Mouse (Mus musculus): Measurements from ENCODE around the gene Prkd3. TPM values are rescaled to one million over a fixed set of nuclear protein-coding genes. Genes with fewer than 3 reads are reported as not detected.

The Prkd3 gene
- polyA plus RNA-seq, 1 experiment from 2014 or later, result 44.3 TPM

DNA sequence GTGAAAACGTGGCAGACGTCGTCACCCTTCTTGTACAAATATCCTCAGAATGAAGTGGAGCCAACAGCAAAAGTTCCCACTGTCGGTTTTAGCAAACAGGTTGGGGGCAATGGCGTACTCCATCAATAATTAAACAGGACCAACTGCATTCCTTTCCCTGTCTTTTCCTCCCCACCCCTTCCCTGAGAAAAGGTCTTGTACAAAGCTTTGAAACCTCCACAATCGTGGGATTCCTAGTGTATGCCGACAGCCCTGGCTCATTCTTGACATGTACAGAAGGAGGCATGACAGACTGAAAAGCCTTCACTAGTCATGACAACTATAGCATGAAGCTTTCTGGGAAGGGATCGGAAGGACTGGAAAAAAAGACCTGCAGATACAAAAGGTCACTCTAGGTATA, 67.4 kb downstream of the Prkd3 start:
- WGBS, result 92% methylated on average over 8 of the region's 8 CpGs
- Histone ChIP-seq H3K9me3 (replicated peaks) (no peaks in the 10 kb centered on the region), H3K36me3 (peaks cover 95% of the 10 kb centered on the region), H3K4me1 (no peaks in the 10 kb centered on the region), H3K27ac (replicated peaks) (no peak overlapping the region), H3K27me3 (ENCODE audit: low read depth, poor library complexity, severe bottlenecking) (no peaks in the 10 kb centered on the region), H3K4me3 (no peak overlapping the region)
- no peak for DNase-seq (ENCODE audit: low spot score)

DNA sequence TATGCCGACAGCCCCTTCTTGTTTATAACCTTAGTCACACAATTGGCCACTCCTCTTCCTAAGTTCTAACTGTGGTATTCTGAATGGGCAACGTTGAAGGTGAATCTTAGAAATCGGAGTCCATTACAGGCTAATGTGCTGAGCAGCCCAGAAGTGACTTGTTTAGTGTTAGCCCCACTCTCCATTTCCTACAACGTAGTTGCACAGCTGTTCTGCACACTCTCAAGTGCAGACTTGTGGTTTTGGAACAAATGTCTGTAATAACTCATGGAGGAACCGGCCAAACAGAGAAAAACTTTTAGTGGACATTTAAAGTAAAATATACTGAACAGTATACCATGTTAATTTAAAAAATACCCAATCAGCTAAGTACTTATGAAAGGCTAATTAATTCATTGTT, 68.5 kb downstream of the Prkd3 start:
- Histone ChIP-seq H3K9me3 (replicated peaks) (no peaks in the 10 kb centered on the region), H3K4me3 (no peak overlapping the region), H3K4me1 (no peaks in the 10 kb centered on the region), H3K36me3 (peaks cover 96% of the 10 kb centered on the region), H3K27ac (replicated peaks) (no peak overlapping the region), H3K27me3 (ENCODE audit: low read depth, poor library complexity, severe bottlenecking) (no peaks in the 10 kb centered on the region)
- 97% methylated on average over 5 of the region's 5 CpGs for WGBS
- no peak for DNase-seq (ENCODE audit: low spot score)

DNA sequence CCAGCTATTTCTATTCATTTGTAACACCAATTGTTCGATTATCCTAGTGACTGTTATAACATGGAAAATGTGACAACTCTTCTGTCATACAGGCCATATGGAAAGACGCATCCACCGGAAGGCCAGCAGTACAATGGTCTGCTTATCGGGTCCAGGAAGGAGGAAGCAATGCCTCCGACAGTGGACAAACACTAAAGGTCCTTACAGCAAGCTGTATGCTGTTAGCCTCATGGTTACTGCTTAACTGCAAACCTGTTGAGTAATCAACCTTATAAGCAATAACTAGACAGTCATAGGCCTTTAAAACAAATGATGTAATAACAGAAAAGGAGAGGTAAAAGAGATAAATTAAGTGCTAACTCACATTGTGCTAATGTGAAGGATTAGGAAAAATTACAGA, 69.4 kb downstream of the Prkd3 start:
- 92% methylated on average over 5 of the region's 5 CpGs for WGBS
- Histone ChIP-seq H3K27me3 (ENCODE audit: low read depth, poor library complexity, severe bottlenecking) (no peaks in the 10 kb centered on the region), H3K4me3 (no peak overlapping the region), H3K27ac (replicated peaks) (no peak overlapping the region), H3K4me1 (no peaks in the 10 kb centered on the region), H3K36me3 (peaks cover 96% of the 10 kb centered on the region), H3K9me3 (replicated peaks) (no peaks in the 10 kb centered on the region)
- DNase-seq (ENCODE audit: low spot score), result no peak

GRCm38 (mm10) chr17:78942579-78942978, 78.0 kb downstream of the Prkd3 start:
- no peak for DNase-seq (ENCODE audit: low spot score)
- Histone ChIP-seq H3K4me1 (peaks cover 5% of the 10 kb centered on the region), H3K36me3 (peaks cover 54% of the 10 kb centered on the region), H3K9me3 (replicated peaks) (no peaks in the 10 kb centered on the region), H3K4me3 (no peak overlapping the region), H3K27ac (replicated peaks) (no peak overlapping the region), H3K27me3 (ENCODE audit: low read depth, poor library complexity, severe bottlenecking) (no peaks in the 10 kb centered on the region)
- WGBS, result 52% methylated on average over 11 of the region's 11 CpGs

GRCm38 (mm10) chr17:78938927-78939326, 81.7 kb downstream of the Prkd3 start:
- H3K9me3 ChIP-seq (replicated peaks), result no peaks in the 10 kb centered on the region
- no peak overlapping the region for H3K4me3 ChIP-seq
- H3K27ac ChIP-seq (replicated peaks), result no peak overlapping the region
- H3K27me3 ChIP-seq (ENCODE audit: low read depth, poor library complexity, severe bottlenecking), result no peaks in the 10 kb centered on the region
- DNase-seq (ENCODE audit: low spot score), result no peak
- H3K36me3 ChIP-seq, result peaks cover 47% of the 10 kb centered on the region
- peaks cover 22% of the 10 kb centered on the region for H3K4me1 ChIP-seq
- 96% methylated on average over 4 of the region's 4 CpGs for WGBS

DNA sequence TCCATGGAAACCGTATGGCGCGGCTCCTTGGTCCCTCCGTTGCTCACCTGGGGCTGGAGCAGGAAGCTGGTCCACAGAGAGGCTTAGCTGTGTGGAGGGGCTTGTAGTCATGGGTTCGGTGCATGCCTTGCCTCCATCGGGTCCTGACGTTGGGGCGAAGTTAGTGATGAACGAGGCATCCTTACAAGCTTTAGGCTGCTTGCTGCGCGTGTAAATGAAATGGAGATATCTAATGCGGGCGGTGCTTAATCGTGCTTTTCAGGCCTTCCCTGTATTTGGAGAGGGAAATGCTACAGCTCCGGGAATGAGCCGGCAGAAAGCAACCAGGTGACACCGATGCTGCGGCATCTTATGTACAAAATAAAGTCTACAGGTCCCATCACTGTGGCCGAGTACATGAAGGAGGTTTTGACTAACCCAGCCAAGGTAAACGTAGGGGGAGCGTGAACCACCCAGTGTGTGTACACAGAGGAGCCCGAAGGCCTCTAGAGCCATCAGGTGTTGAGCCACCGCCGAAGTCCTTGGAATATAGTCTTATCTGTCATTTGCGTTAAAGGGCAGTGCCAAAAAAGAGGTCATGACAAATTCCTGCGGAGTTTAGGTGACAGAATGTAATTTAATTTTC, 83.3 kb downstream of the Prkd3 start:
- DNase-seq (ENCODE audit: low spot score), result no peak
- H3K9me3 ChIP-seq (replicated peaks), result no peaks in the 10 kb centered on the region
- H3K27me3 ChIP-seq (ENCODE audit: low read depth, poor library complexity, severe bottlenecking), result no peaks in the 10 kb centered on the region
- peak overlapping the region; percentile 84 for H3K27ac ChIP-seq (replicated peaks)
- peaks cover 23% of the 10 kb centered on the region for H3K4me1 ChIP-seq
- H3K4me3 ChIP-seq, result peak overlapping the region; percentile 86
- WGBS, result 10% methylated on average over 26 of the region's 26 CpGs
- H3K36me3 ChIP-seq, result peaks cover 48% of the 10 kb centered on the region

- DNase-seq (ENCODE audit: low spot score), result peak; percentile 98
- H3K36me3 ChIP-seq, result peaks cover 48% of the 10 kb centered on the region
- H3K27me3 ChIP-seq (ENCODE audit: low read depth, poor library complexity, severe bottlenecking), result no peaks in the 10 kb centered on the region
- H3K4me3 ChIP-seq, result peak within 1 kb of the TSS; percentile 86
- H3K4me1 ChIP-seq, result peaks cover 23% of the 10 kb centered on the region
- WGBS, result under 1% methylated on average over 45 of the region's 45 CpGs
- H3K27ac ChIP-seq (replicated peaks), result peak within 1 kb of the TSS; percentile 84
- no peaks in the 10 kb centered on the region for H3K9me3 ChIP-seq (replicated peaks)
Measured at GRCm38 (mm10) chr17:78936466-78937228, 84.0 kb downstream of the Prkd3 start, which contains the start of the genes Cebpz and Ndufaf7. Gene Cebpz, minus strand, starts transcription at chr17:78937066. Gene Ndufaf7, plus strand, starts transcription at chr17:78937136.

GRCm38 (mm10) chr17:78935857-78936256, 84.8 kb downstream of the Prkd3 start:
- H3K36me3 ChIP-seq, result peaks cover 53% of the 10 kb centered on the region
- H3K9me3 ChIP-seq (replicated peaks), result no peaks in the 10 kb centered on the region
- 92% methylated on average over 2 of the region's 2 CpGs for WGBS
- peak overlapping the region; percentile 86 for H3K4me3 ChIP-seq
- peaks cover 23% of the 10 kb centered on the region for H3K4me1 ChIP-seq
- no peak for DNase-seq (ENCODE audit: low spot score)
- no peak overlapping the region for H3K27ac ChIP-seq (replicated peaks)
- H3K27me3 ChIP-seq (ENCODE audit: low read depth, poor library complexity, severe bottlenecking), result no peaks in the 10 kb centered on the region

- Histone ChIP-seq H3K27ac (replicated peaks) (no peak overlapping the region), H3K27me3 (ENCODE audit: low read depth, poor library complexity, severe bottlenecking) (no peaks in the 10 kb centered on the region), H3K4me3 (peak overlapping the region; percentile 83), H3K4me1 (peaks cover 21% of the 10 kb centered on the region), H3K9me3 (replicated peaks) (no peaks in the 10 kb centered on the region), H3K36me3 (peaks cover 47% of the 10 kb centered on the region)
- no peak for DNase-seq (ENCODE audit: low spot score)
- WGBS, result 47% methylated on average over 6 of the region's 6 CpGs
Measured at GRCm38 (mm10) chr17:78917696-78918095, 102.9 kb downstream of the Prkd3 start.

DNA sequence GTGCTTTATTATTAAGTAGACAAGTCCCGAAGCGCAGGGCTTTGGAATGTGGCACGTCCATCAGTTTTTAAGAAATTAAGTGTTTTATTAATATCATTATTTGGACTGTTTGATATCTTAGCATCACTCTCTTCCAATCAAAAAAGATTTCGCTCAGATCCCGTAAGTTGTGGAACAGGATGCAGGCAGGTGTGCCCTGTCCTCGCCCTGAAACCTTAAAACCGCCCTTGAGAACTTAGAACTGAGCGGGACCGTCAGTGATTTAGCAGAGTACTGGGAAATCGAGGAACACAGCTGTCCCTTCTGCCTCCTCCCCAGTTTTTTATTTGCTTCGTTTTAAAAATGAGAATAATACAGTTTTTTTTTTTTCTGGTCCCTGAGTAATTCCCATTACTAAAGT, 103.7 kb downstream of the Prkd3 start:
- DNase-seq (ENCODE audit: low spot score), result no peak
- Histone ChIP-seq H3K36me3 (peaks cover 39% of the 10 kb centered on the region), H3K27me3 (ENCODE audit: low read depth, poor library complexity, severe bottlenecking) (no peaks in the 10 kb centered on the region), H3K27ac (replicated peaks) (peak overlapping the region; percentile 90), H3K9me3 (replicated peaks) (no peaks in the 10 kb centered on the region), H3K4me3 (peak overlapping the region; percentile 83), H3K4me1 (peaks cover 21% of the 10 kb centered on the region)
- WGBS, result 5% methylated on average over 11 of the region's 11 CpGs

- Histone ChIP-seq H3K36me3 (peaks cover 34% of the 10 kb centered on the region), H3K27ac (replicated peaks) (peak within 1 kb of the TSS; percentile 90), H3K4me3 (peak within 1 kb of the TSS; percentile 83), H3K27me3 (ENCODE audit: low read depth, poor library complexity, severe bottlenecking) (no peaks in the 10 kb centered on the region), H3K9me3 (replicated peaks) (no peaks in the 10 kb centered on the region), H3K4me1 (peaks cover 21% of the 10 kb centered on the region)
- peak; percentile 85 for DNase-seq (ENCODE audit: low spot score)
- under 1% methylated on average over 37 of the region's 37 CpGs for WGBS
Measured at GRCm38 (mm10) chr17:78916369-78916813, 104.2 kb downstream of the Prkd3 start, which contains the start of gene Cebpzos. Gene Cebpzos, plus strand, starts transcription at chr17:78916500.

DNA sequence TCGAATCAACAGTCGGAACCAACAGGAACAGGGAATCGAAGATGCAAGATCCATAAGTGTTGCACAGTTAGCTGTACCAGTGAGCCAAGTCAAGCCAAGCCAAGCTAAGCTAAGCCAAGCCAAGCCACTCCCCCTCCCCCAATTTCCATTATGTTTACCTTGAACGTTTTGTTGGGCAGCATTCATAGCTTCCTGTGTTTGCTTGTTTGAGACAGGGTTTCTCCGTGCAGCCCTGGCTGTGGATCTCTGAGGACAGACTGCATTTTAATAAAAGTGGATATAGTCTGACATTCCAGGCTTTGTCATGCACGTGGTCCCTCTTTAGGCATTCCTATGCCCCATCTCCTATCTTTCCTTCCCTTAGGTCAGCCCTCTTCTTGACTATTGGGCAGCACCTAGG, 104.8 kb downstream of the Prkd3 start:
- peaks cover 28% of the 10 kb centered on the region for H3K36me3 ChIP-seq
- no peak for DNase-seq (ENCODE audit: low spot score)
- H3K27me3 ChIP-seq (ENCODE audit: low read depth, poor library complexity, severe bottlenecking), result no peaks in the 10 kb centered on the region
- H3K9me3 ChIP-seq (replicated peaks), result no peaks in the 10 kb centered on the region
- peaks cover 21% of the 10 kb centered on the region for H3K4me1 ChIP-seq
- WGBS, result 56% methylated on average over 6 of the region's 6 CpGs
- H3K4me3 ChIP-seq, result peak overlapping the region; percentile 83
- H3K27ac ChIP-seq (replicated peaks), result peak overlapping the region; percentile 90

DNA sequence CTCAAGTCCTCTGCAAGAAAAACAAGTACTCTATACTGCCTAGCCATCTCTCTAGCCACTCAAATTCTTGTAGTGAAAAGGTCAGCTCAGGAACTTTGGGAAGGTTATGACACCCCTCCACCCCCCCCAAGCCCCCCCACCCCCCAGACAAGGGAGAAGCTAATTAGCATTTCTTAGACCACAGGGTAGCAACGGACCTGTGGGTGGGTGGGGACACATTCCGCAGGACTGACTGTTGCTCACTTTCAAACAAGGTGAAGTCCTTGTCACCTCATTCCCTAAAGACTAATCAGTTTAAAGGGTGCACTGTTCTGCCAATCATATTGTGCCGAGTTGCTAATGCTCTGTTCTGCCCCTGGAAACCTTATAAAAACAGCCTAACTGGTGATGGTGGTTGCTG, 106.7 kb downstream of the Prkd3 start:
- H3K27me3 ChIP-seq (ENCODE audit: low read depth, poor library complexity, severe bottlenecking), result no peaks in the 10 kb centered on the region
- no peak overlapping the region for H3K4me3 ChIP-seq
- H3K27ac ChIP-seq (replicated peaks), result no peak overlapping the region
- H3K9me3 ChIP-seq (replicated peaks), result no peaks in the 10 kb centered on the region
- H3K4me1 ChIP-seq, result peaks cover 21% of the 10 kb centered on the region
- 78% methylated on average over 3 of the region's 3 CpGs for WGBS
- peaks cover 10% of the 10 kb centered on the region for H3K36me3 ChIP-seq
- no peak for DNase-seq (ENCODE audit: low spot score)
